Mouse (Mus musculus) neural tube, embryonic 11.5 days (tissue): ENCODE measurements around the gene Tmem239. TPM values are rescaled to one million over a fixed set of nuclear protein-coding genes. Genes with fewer than 3 reads are reported as not detected.

Experiments used
- ATAC-seq: fragments of 200-750 bp; cut with Nextera tagmentation; 2 replicates; pipeline ENCODE4 v1.8.0; 2017; ENCODE audit warnings: moderate number of reproducible peaks, mild to moderate bottlenecking, moderate TSS enrichment, moderate library complexity; ENCODE audit not compliant: insufficient read depth, low FRiP score, low TSS enrichment
- DNase-seq: peaks from one replicate; pipeline ENCODE4 v3.0.0-alpha.2; 2015; ENCODE audit warnings: low spot score
- H3K27ac ChIP-seq: fragments of 300-500 bp; sonication (generic); 2 replicates; pipeline ENCODE4 v1.5.1; 2014; ENCODE audit warnings: low read depth, mild to moderate bottlenecking, low read length
- H3K27me3 ChIP-seq: fragments of 300-500 bp; sonication (generic); 2 replicates; pipeline ENCODE4 v1.6.1; 2014; ENCODE audit warnings: mild to moderate bottlenecking, low read length, mixed read lengths; ENCODE audit not compliant: control insufficient read depth, insufficient read depth
- H3K36me3 ChIP-seq: fragments of 300-500 bp; sonication (generic); 2 replicates; pipeline ENCODE4 v1.6.1; 2014; ENCODE audit warnings: mild to moderate bottlenecking, low read length, moderate library complexity, mixed read lengths; ENCODE audit not compliant: control insufficient read depth, insufficient read depth
- H3K4me1 ChIP-seq: fragments of 300-500 bp; sonication (generic); 2 replicates; pipeline ENCODE4 v1.6.1; 2014; ENCODE audit warnings: low read length, mixed read lengths; ENCODE audit not compliant: control insufficient read depth, insufficient read depth
- H3K4me2 ChIP-seq: fragments of 300-500 bp; sonication (generic); 2 replicates; pipeline ENCODE4 v1.6.1; 2014; ENCODE audit warnings: low read depth, mild to moderate bottlenecking, moderate library complexity
- H3K4me3 ChIP-seq: fragments of 300-500 bp; sonication (generic); 2 replicates; pipeline ENCODE4 v1.5.1; 2014; ENCODE audit warnings: low read depth, low read length
- H3K9ac ChIP-seq: fragments of 300-500 bp; sonication (generic); 2 replicates; pipeline ENCODE4 v1.6.1; 2014; ENCODE audit warnings: mild to moderate bottlenecking, low read length
- H3K9me3 ChIP-seq: fragments of 300-500 bp; sonication (generic); 2 replicates; pipeline ENCODE4 v1.6.1; 2016; ENCODE audit warnings: low read length; ENCODE audit not compliant: control insufficient read depth
- WGBS: fragments of 180-500 bp; shearing (Covaris S2); extraction: QIAGEN DNeasy Blood & Tissue Kit; methylation state at CpG from one replicate; pipeline ENCODE4 v1.1.7; 2014; 5-methylcytosine and 5-hydroxymethylcytosine counted together
- polyA plus RNA-seq: library from polyadenylated mRNA; unstranded; fragments of >200 nt; fragmentation: Nextera tagmentation; extraction: Ambion mirVana; gene quantifications from 2 replicates; pipeline ENCODE4 v1.2.1, GENCODE M21; 2014

Tmem239 gene
- polyA plus RNA-seq, 1 experiment from 2014 or later, result 0.17 TPM

DNA sequence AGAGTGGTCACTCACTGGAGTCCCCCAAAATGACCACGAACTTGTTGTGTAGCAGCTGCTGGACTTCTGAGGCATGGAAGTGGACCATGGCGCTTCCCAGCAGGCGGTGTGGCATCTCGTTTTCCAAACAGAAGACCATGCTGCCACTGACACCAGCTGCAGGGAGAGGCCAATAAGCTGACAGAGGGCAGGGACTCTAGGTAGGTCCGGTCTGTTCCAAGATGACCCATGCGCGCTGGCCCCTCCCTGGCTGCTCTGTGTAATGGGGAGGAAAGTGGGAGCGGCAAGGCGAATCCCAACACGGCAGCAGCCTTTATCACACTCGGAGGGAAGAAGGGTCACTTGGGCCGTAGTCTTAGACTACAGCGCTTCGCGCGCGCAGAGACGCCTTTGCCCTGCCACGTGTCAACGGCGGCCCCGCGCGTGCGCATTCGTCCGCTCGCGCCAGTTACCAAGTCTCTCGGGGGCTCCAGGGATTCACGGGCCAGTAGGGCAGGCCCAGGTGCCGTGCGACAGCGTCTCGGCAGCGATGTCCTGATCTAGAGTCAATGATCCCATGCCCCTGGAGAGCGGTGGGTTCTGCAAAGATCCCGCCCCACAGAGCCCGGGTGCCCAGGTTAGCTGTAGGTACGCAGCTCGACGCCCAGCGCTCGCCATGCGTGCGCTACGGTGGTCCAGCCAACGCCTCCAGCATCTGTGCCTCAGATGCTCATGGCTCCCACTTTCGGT is 17.3 kb downstream of the Tmem239 start:
- ATAC-seq, result peak; percentile 68
- 18% methylated on average over 49 of the region's 49 CpGs for WGBS
- peaks cover 8% of the 10 kb centered on the region; the same call in 1 of the 2 replicates for H3K4me1 ChIP-seq
- H3K4me3 ChIP-seq, result peak overlapping the region; percentile 72
- H3K9ac ChIP-seq, result peak overlapping the region; percentile 72
- peak overlapping the region; percentile 55 for H3K4me2 ChIP-seq
- H3K36me3 ChIP-seq, result peaks cover 2% of the 10 kb centered on the region; the same call in 1 of the 2 replicates
- H3K27me3 ChIP-seq, result no peaks in the 10 kb centered on the region
- H3K9me3 ChIP-seq, result no peaks in the 10 kb centered on the region
- peak overlapping the region; percentile 66; the same call in 1 of the 2 replicates for H3K27ac ChIP-seq
- DNase-seq, result peak; percentile 88

DNA sequence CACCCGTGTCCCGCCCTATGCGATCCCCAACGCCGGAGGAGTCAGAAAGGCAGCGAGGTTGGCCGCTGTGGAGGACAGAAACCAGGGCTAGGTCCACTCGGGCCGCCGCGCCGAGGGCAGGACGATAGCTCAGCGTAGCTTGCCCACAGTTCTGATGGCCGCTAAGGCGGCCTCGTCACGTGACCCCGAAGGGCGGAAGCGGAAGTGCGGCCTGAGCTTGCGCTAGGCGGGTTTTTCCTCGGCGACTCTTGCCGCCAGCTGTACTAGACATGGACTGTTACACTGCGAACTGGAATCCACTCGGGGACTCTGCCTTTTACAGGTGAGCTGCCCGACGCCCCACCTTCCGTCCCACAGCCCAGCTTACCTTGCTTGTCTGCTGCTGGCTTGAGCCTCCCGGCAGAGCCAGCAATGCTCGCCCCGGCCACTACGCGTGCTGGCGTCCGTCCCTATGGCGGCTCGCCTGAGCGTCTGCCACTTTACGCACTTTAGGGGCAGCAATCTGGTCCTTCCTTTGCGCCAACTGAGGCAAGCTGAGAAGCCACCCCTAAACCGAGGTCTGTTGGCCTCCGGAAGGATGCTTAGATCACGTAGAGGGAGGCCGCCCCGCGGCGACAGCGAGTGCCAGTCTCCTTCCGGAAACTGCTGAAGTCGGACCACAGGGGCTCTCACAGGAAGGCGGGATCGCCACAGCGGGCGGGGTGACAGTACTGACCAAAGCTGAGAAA is 18.0 kb downstream of the Tmem239 start, which contains the start of the genes Vps16 and Pced1a:
Gene Vps16 (plus strand): TSS at position 214 of the 728 bp plus-strand sequence.
Gene Pced1a (minus strand): TSS at position 576 of the 728 bp plus-strand sequence.
- ATAC-seq (peak; percentile 94), DNase-seq (peak; percentile 94)
- peak within 1 kb of the TSS; percentile 72 for H3K9ac ChIP-seq
- no peaks in the 10 kb centered on the region for H3K9me3 ChIP-seq
- peaks cover 8% of the 10 kb centered on the region; the same call in 1 of the 2 replicates for H3K4me1 ChIP-seq
- peak within 1 kb of the TSS; percentile 66 for H3K27ac ChIP-seq
- peaks cover 2% of the 10 kb centered on the region; the same call in 1 of the 2 replicates for H3K36me3 ChIP-seq
- H3K27me3 ChIP-seq, result no peaks in the 10 kb centered on the region
- WGBS, result under 1% methylated on average over 58 of the region's 58 CpGs
- H3K4me2 ChIP-seq, result peak within 1 kb of the TSS; percentile 55
- peak within 1 kb of the TSS; percentile 72 for H3K4me3 ChIP-seq

DNA sequence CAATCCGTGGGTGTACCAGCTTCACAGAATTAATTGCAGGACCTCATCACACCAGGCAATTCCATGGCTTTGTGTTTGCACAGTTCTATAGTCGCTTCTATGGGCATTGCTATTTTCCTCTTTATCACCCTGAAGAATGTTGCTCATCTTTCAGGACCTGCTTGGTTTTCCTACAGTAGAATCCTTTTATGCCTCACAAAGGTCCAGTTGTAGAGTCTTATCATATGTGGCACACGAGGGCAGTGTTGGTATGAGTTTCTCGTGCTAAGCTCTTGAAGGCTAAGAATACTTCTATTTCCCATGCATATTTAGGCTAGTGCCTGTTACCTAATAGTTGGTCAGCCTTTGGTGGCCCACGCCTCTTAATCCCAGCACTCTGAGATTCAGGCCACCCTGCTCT is 18.8 kb downstream of the Tmem239 start:
- ATAC-seq (no peak), DNase-seq (no peak)
- H3K27ac ChIP-seq, result no peak overlapping the region
- H3K9ac ChIP-seq, result peak overlapping the region; percentile 72
- WGBS, result 63% methylated on average over 5 of the region's 5 CpGs
- no peaks in the 10 kb centered on the region for H3K9me3 ChIP-seq
- H3K36me3 ChIP-seq, result peaks cover 2% of the 10 kb centered on the region; the same call in 1 of the 2 replicates
- peak overlapping the region; percentile 72 for H3K4me3 ChIP-seq
- peaks cover 8% of the 10 kb centered on the region; the same call in 1 of the 2 replicates for H3K4me1 ChIP-seq
- no peaks in the 10 kb centered on the region for H3K27me3 ChIP-seq
- H3K4me2 ChIP-seq, result peak overlapping the region; percentile 55

DNA sequence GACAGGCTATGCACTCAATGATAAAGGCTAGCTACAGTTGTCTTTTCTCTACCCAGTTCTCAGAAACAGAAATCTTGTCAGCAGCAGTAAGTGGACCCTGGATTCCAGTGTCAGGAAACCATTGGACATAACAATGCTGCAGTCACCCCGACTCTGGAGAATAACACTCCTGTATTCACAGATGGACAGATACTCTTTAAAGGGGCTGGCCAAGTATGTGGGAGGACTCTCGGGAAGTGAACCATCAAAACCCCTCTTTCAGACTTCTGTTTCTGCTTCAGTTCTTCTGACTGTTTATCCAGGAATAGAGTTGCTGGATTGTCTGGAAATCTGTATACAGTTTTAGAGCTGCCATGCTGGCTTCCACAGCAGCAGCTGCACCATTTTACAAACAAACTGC is 23.6 kb downstream of the Tmem239 start:
- 0 out of 2 replicates have a peak, but pooled peaks cover 3% of the 10 kb centered on the region for H3K4me1 ChIP-seq
- DNase-seq, result no peak
- no peak for ATAC-seq
- no peaks in the 10 kb centered on the region for H3K27me3 ChIP-seq
- 77% methylated on average over 2 of the region's 2 CpGs for WGBS
- H3K9me3 ChIP-seq, result no peaks in the 10 kb centered on the region
- no peaks in the 10 kb centered on the region for H3K36me3 ChIP-seq
- no peak overlapping the region for H3K4me2 ChIP-seq
- no peak overlapping the region for H3K4me3 ChIP-seq
- H3K9ac ChIP-seq, result no peak overlapping the region
- H3K27ac ChIP-seq, result no peak overlapping the region

DNA sequence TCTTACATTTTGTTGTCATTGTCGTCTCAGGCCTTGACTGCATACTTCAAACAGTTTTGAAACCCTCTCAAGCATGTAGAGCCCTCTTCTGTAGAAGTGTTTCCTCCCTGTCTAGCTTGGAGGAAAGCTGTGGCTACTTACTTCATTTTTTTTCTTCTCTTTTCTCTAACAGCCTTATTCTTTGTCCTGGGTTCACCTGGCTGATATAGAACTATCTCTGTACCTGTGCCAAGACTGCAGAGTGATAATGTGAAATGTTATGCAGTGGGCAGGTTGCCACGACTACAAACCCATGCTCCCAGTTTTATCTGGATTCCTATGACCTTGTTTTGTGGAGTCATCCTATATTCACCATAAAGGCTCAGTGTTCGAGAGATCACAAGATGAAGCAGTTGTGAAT is 24.2 kb downstream of the Tmem239 start:
- no peaks in the 10 kb centered on the region for H3K27me3 ChIP-seq
- no peaks in the 10 kb centered on the region for H3K4me1 ChIP-seq
- no peak overlapping the region for H3K27ac ChIP-seq
- H3K4me3 ChIP-seq, result no peak overlapping the region
- H3K9me3 ChIP-seq, result no peaks in the 10 kb centered on the region
- H3K9ac ChIP-seq, result no peak overlapping the region
- H3K4me2 ChIP-seq, result no peak overlapping the region
- DNase-seq (no peak), ATAC-seq (no peak)
- WGBS, result 86% methylated on average over 3 of the region's 3 CpGs
- no peaks in the 10 kb centered on the region for H3K36me3 ChIP-seq

DNA sequence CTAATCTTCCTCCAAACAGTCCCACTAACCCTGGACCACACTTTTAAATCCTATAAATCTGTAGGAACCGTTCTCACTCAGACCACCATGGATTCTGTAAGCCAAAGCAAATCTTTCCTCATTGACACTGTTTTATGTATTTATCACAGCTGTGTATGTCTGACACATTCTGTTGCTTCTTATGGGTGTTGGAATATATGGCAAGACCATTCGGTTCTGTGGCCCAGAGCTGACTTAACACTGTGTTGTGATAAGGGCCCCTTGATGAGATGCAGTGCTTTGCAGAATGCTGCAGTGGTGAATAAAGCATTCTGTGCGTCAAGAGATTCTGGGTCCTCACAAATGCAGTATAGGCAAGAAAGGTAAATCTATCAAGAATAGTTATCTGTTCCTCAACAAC is 25.9 kb downstream of the Tmem239 start:
- Histone ChIP-seq H3K4me1 (no peaks in the 10 kb centered on the region), H3K9me3 (no peaks in the 10 kb centered on the region), H3K27ac (no peak overlapping the region), H3K4me2 (no peak overlapping the region), H3K9ac (no peak overlapping the region), H3K4me3 (no peak overlapping the region), H3K36me3 (no peaks in the 10 kb centered on the region), H3K27me3 (no peaks in the 10 kb centered on the region)
- no peak for DNase-seq
- ATAC-seq, result no peak
- WGBS, result 90% methylated on average over 3 of the region's 3 CpGs

DNA sequence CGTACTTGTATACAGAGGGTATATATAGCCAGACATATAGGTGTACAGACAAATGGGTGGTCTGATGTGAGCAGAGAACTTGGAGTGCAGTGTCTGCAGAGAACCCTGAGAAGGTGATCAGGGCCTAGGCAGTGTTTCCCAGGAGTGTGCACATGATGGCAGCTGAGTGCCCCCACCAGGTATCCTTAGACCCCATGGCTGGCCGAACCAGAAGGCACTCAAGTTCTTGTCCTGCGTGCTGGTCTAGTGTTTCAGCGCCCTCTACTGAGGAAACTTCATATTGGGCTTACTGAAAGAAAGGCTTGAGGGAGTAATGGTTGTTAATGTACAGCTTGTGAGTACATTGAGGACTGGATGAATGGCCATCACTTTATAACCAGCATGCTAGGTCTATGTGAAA is 26.9 kb downstream of the Tmem239 start:
- H3K36me3 ChIP-seq, result peaks cover under 1% of the 10 kb centered on the region; the same call in 1 of the 2 replicates
- no peak for ATAC-seq
- DNase-seq, result peak; percentile 52
- H3K27ac ChIP-seq, result no peak overlapping the region
- H3K4me1 ChIP-seq, result no peaks in the 10 kb centered on the region
- no peaks in the 10 kb centered on the region for H3K27me3 ChIP-seq
- no peaks in the 10 kb centered on the region for H3K9me3 ChIP-seq
- no peak overlapping the region for H3K4me3 ChIP-seq
- H3K9ac ChIP-seq, result no peak overlapping the region
- WGBS, result 33% methylated on average over 4 of the region's 4 CpGs
- H3K4me2 ChIP-seq, result no peak overlapping the region

DNA sequence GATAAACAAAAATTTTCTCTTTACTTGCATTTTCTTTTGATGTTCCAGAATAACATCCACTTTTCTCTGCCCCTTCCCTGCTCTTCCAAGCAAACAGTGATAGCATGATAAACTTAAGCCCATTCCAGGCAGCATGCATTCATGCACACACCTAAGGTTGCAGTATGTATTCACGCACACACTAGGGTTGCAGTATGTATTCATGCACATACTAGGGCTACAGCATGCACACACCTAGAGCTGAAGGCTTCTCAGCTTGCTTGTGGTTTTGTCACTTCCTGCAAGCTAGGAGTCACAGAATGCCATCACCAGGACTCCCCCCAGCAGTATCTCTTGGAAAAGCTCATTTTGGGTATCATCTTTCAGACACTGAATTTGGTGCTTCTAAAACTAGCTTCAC is 30.5 kb downstream of the Tmem239 start:
- no peak overlapping the region for H3K4me2 ChIP-seq
- H3K36me3 ChIP-seq, result peaks cover 22% of the 10 kb centered on the region
- no peaks in the 10 kb centered on the region for H3K4me1 ChIP-seq
- H3K27ac ChIP-seq, result no peak overlapping the region
- H3K9me3 ChIP-seq, result no peaks in the 10 kb centered on the region
- DNase-seq (no peak), ATAC-seq (no peak)
- WGBS, result 100% methylated on average over 1 of the region's 1 CpGs
- no peak overlapping the region for H3K9ac ChIP-seq
- no peaks in the 10 kb centered on the region for H3K27me3 ChIP-seq
- no peak overlapping the region for H3K4me3 ChIP-seq
